Mouse (Mus musculus) kidney, postnatal 0 days (tissue): ENCODE results near the gene Anp32a. TPM values are rescaled to one million over a fixed set of nuclear protein-coding genes. Genes with fewer than 3 reads are reported as not detected.

ENCODE experiments used
- ATAC-seq: fragments of 200-750 bp; cut with Nextera tagmentation; replicated peaks from 2 replicates; pipeline ENCODE4 v1.8.0; 2017; ENCODE audit warnings: low read depth, moderate number of reproducible peaks, moderate TSS enrichment, moderate library complexity; ENCODE audit not compliant: low FRiP score
- DNase-seq: peaks from one replicate; pipeline ENCODE4 v3.0.0-alpha.2; 2016; ENCODE audit warnings: low spot score
- H3K27ac ChIP-seq: fragments of 300-500 bp; sonication (generic); 2 replicates; pipeline ENCODE4 v1.5.1; 2014; ENCODE audit warnings: mild to moderate bottlenecking
- H3K27me3 ChIP-seq: fragments of 300-500 bp; sonication (generic); 2 replicates; pipeline ENCODE4 v1.6.1; 2014; ENCODE audit warnings: low read length, mixed read lengths; ENCODE audit not compliant: insufficient read depth
- H3K36me3 ChIP-seq: fragments of 300-500 bp; sonication (generic); 2 replicates; pipeline ENCODE4 v1.6.1; 2014; ENCODE audit warnings: low read length, mixed read lengths; ENCODE audit not compliant: insufficient read depth
- H3K4me1 ChIP-seq: fragments of 300-500 bp; sonication (generic); replicated peaks from 2 replicates; pipeline ENCODE4 v1.6.1; 2014; ENCODE audit warnings: antibody characterized with exemption, low read length, mixed read lengths; ENCODE audit not compliant: insufficient read depth
- H3K4me2 ChIP-seq: fragments of 300-500 bp; sonication (generic); 2 replicates; pipeline ENCODE4 v1.6.1; 2014; ENCODE audit warnings: mild to moderate bottlenecking, low read length, moderate library complexity, mixed read lengths
- H3K4me3 ChIP-seq: fragments of 300-500 bp; sonication (generic); replicated peaks from 2 replicates; pipeline ENCODE4 v1.5.1; 2014; ENCODE audit warnings: low read depth, low read length
- H3K9ac ChIP-seq: fragments of 300-500 bp; sonication (generic); 2 replicates; pipeline ENCODE4 v1.6.1; 2014; ENCODE audit warnings: low read depth, low read length
- H3K9me3 ChIP-seq: fragments of 300-500 bp; sonication (generic); replicated peaks from 2 replicates; pipeline ENCODE4 v1.6.1; 2016; ENCODE audit warnings: low read length, inconsistent platforms, mixed read lengths
- CTCF ChIP-seq: IDR thresholded peaks from 2 replicates; pipeline ENCODE4 v1.5.1; 2016; ENCODE audit warnings: antibody characterized with exemption, low read depth, mild to moderate bottlenecking, moderate library complexity
- WGBS: fragments of 180-500 bp; shearing (Covaris S2); extraction: QIAGEN DNeasy Blood & Tissue Kit; methylation state at CpG from one replicate; pipeline ENCODE4 v1.1.7; 2014; 5-methylcytosine and 5-hydroxymethylcytosine counted together
- polyA plus RNA-seq: library from polyadenylated mRNA; unstranded; fragments of >200 nt; fragmentation: Nextera tagmentation; extraction: Ambion mirVana; gene quantifications from 2 replicates; pipeline ENCODE4 v1.2.1, GENCODE M21; 2015

Anp32a gene
- polyA plus RNA-seq, 1 experiment from 2014 or later = 139 TPM

- Histone ChIP-seq H3K4me2 (peak overlapping the region; percentile 92), H3K27me3 (no peaks in the 10 kb centered on the region), H3K27ac (peak overlapping the region; percentile 100), H3K9me3 (no peaks in the 10 kb centered on the region), H3K9ac (peak overlapping the region; percentile 100), H3K36me3 (no peaks in the 10 kb centered on the region), H3K4me1 (peaks cover 19% of the 10 kb centered on the region; the same call in 1 of the 2 replicates), H3K4me3 (peak overlapping the region; percentile 94)
- ATAC-seq (no peak), DNase-seq (peak; percentile 64)
- no peak for TF ChIP-seq CTCF
- 0% methylated on average over 52 of the region's 54 CpGs for WGBS
Measured at GRCm38 (mm10) chr9:62341701-62342440, 778 bp downstream of the Anp32a start.

GRCm38 (mm10) chr9:62342441-62343191 lies 1.5 kb downstream of the Anp32a start:
- Histone ChIP-seq H3K9ac (peak overlapping the region; percentile 100), H3K4me2 (peak overlapping the region; percentile 92), H3K9me3 (no peaks in the 10 kb centered on the region), H3K36me3 (no peaks in the 10 kb centered on the region), H3K27ac (peak overlapping the region; percentile 100), H3K4me1 (peaks cover 19% of the 10 kb centered on the region; the same call in 1 of the 2 replicates), H3K4me3 (peak overlapping the region; percentile 94), H3K27me3 (no peaks in the 10 kb centered on the region)
- under 1% methylated on average over 48 of the region's 48 CpGs for WGBS
- no peak for TF ChIP-seq CTCF
- ATAC-seq (no peak), DNase-seq (peak; percentile 81)

GRCm38 (mm10) chr9:62343192-62343903 lies 2.3 kb downstream of the Anp32a start:
- no peaks in the 10 kb centered on the region for H3K9me3 ChIP-seq
- H3K4me1 ChIP-seq = peaks cover 24% of the 10 kb centered on the region
- H3K27me3 ChIP-seq = no peaks in the 10 kb centered on the region
- under 1% methylated on average over 40 of the region's 56 CpGs for WGBS
- peak overlapping the region; percentile 100 for H3K9ac ChIP-seq
- no peaks in the 10 kb centered on the region for H3K36me3 ChIP-seq
- DNase-seq (peak; percentile 82), ATAC-seq (peak; percentile 42)
- no peak for TF ChIP-seq CTCF
- H3K4me2 ChIP-seq = peak overlapping the region; percentile 92
- H3K27ac ChIP-seq = peak overlapping the region; percentile 100
- H3K4me3 ChIP-seq = peak overlapping the region; percentile 94

GRCm38 (mm10) chr9:62343904-62344491 lies 2.9 kb downstream of the Anp32a start:
- peak; percentile 11 for ATAC-seq

GRCm38 (mm10) chr9:62344545-62344944 lies 3.5 kb downstream of the Anp32a start:
- DNase-seq (peak; percentile 81), ATAC-seq (peak; percentile 19)
- Histone ChIP-seq H3K9ac (peak overlapping the region; percentile 100), H3K4me1 (peaks cover 31% of the 10 kb centered on the region), H3K36me3 (no peaks in the 10 kb centered on the region), H3K4me3 (peak overlapping the region; percentile 94), H3K27ac (peak overlapping the region; percentile 100), H3K4me2 (peak overlapping the region; percentile 92), H3K27me3 (no peaks in the 10 kb centered on the region), H3K9me3 (no peaks in the 10 kb centered on the region)
- under 1% methylated on average over 24 of the region's 26 CpGs for WGBS
- no peak for TF ChIP-seq CTCF

More at GRCm38 (mm10) chr9:62343904-62344491, 2.9 kb downstream of the Anp32a start:
- Histone ChIP-seq H3K4me1 (peaks cover 26% of the 10 kb centered on the region), H3K9me3 (no peaks in the 10 kb centered on the region), H3K36me3 (no peaks in the 10 kb centered on the region), H3K27me3 (no peaks in the 10 kb centered on the region), H3K9ac (peak overlapping the region; percentile 100), H3K4me3 (peak overlapping the region; percentile 94), H3K27ac (peak overlapping the region; percentile 100), H3K4me2 (peak overlapping the region; percentile 92)
- no peak; the same call in 1 of the 2 replicates for TF ChIP-seq CTCF
- DNase-seq = peak; percentile 50
- under 1% methylated on average over 52 of the region's 52 CpGs for WGBS

GRCm38 (mm10) chr9:62345081-62345481 lies 4.0 kb downstream of the Anp32a start:
- H3K4me2 ChIP-seq = peak overlapping the region; percentile 92
- H3K9ac ChIP-seq = peak overlapping the region; percentile 100
- no peaks in the 10 kb centered on the region for H3K27me3 ChIP-seq
- ATAC-seq = no peak
- peak overlapping the region; percentile 100 for H3K27ac ChIP-seq
- H3K36me3 ChIP-seq = no peaks in the 10 kb centered on the region
- no peaks in the 10 kb centered on the region for H3K9me3 ChIP-seq
- no peak for TF ChIP-seq CTCF
- peak overlapping the region; percentile 94 for H3K4me3 ChIP-seq
- H3K4me1 ChIP-seq = peaks cover 35% of the 10 kb centered on the region
- DNase-seq = peak; percentile 47
- 8% methylated on average over 11 of the region's 11 CpGs for WGBS
